Mouse (Mus musculus) hindbrain, embryonic 12.5 days (tissue): ENCODE results near the gene Pbx1. TPM values are rescaled to one million over a fixed set of nuclear protein-coding genes. Genes with fewer than 3 reads are reported as not detected.

ENCODE experiments used
- ATAC-seq: fragments of 200-750 bp; cut with Nextera tagmentation; 2 replicates; pipeline ENCODE4 v1.8.0; 2017; ENCODE audit warnings: moderate TSS enrichment; ENCODE audit not compliant: low FRiP score
- H3K27ac ChIP-seq: fragments of 300-500 bp; sonication (generic); 2 replicates; pipeline ENCODE4 v1.5.1; 2016; ENCODE audit warnings: mild to moderate bottlenecking
- H3K27me3 ChIP-seq: fragments of 300-500 bp; sonication (generic); 2 replicates; pipeline ENCODE4 v1.6.1; 2016; ENCODE audit warnings: mild to moderate bottlenecking
- H3K36me3 ChIP-seq: fragments of 300-500 bp; sonication (generic); 2 replicates; pipeline ENCODE4 v1.6.1; 2016; ENCODE audit warnings: mild to moderate bottlenecking
- H3K4me1 ChIP-seq: fragments of 300-500 bp; sonication (generic); 2 replicates; pipeline ENCODE4 v1.6.1; 2016
- H3K4me2 ChIP-seq: fragments of 300-500 bp; sonication (generic); replicated peaks from 2 replicates; pipeline ENCODE4 v1.6.1; 2016; ENCODE audit warnings: mild to moderate bottlenecking
- H3K4me3 ChIP-seq: fragments of 300-500 bp; sonication (generic); 2 replicates; pipeline ENCODE4 v1.5.1; 2016; ENCODE audit warnings: mild to moderate bottlenecking
- H3K9ac ChIP-seq: fragments of 300-500 bp; sonication (generic); 2 replicates; pipeline ENCODE4 v1.6.1; 2016; ENCODE audit warnings: mild to moderate bottlenecking, moderate library complexity
- H3K9me3 ChIP-seq: fragments of 300-500 bp; sonication (generic); replicated peaks from 2 replicates; pipeline ENCODE4 v1.6.1; 2016; ENCODE audit warnings: mild to moderate bottlenecking
- WGBS: fragments of 180-500 bp; shearing (Covaris S2); methylation state at CpG from one replicate; pipeline ENCODE4 v1.1.7; 2016; 5-methylcytosine and 5-hydroxymethylcytosine counted together
- polyA plus RNA-seq: library from polyadenylated mRNA; unstranded; fragments of >200 nt; fragmentation: Nextera tagmentation; extraction: Ambion mirVana; gene quantifications from 2 replicates; pipeline ENCODE4 v1.2.1, GENCODE M21; 2016

The Pbx1 gene
- polyA plus RNA-seq, 1 experiment from 2014 or later, result 56.3 TPM

DNA sequence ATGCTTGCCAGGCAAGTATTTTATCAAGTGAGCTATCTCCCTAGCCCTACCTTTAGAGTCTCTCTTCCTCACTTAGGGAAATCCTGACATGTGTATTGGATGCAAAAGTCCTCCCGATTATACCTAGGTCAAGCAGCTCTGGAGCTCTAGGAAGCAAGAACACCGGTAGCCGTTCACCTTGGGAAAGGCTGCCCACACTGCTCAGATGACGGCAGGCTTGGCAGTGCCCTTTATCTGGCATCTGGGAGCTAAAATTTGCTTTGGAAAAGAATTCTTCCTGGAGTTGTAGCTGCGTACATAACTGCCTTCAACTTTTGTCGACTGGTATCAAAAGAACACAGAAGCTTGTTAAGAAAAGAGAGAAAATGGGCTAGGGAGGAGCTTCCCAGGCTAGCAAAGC, 37.5 kb downstream of the Pbx1 start:
- no peak overlapping the region for H3K4me3 ChIP-seq
- H3K27me3 ChIP-seq, result no peaks in the 10 kb centered on the region
- no peak for ATAC-seq
- H3K9ac ChIP-seq, result no peak overlapping the region
- H3K36me3 ChIP-seq, result peaks cover 5% of the 10 kb centered on the region; the same call in 1 of the 2 replicates
- no peaks in the 10 kb centered on the region for H3K9me3 ChIP-seq
- H3K4me2 ChIP-seq, result no peak overlapping the region
- H3K27ac ChIP-seq, result no peak overlapping the region
- WGBS, result 81% methylated on average over 6 of the region's 6 CpGs
- H3K4me1 ChIP-seq, result peaks cover 26% of the 10 kb centered on the region

DNA sequence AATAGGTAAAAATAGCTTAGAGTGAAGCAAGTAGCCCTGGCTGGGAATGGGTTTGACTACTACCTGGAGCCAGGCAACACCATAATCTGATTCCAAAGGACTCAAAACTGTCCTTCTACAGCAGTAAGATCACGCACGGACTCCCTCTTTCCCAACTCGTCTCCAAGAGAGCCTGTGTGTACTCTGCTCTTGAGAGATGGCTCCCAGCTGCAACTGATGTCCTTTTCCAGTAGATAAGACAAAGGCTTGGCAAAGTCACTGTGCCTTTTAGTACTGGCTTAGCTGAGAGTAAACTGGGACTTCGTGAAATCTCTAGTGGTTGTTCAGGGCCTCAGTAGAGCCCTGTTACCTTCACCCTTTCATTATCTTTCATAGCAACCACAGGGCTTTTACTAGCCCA, 38.6 kb downstream of the Pbx1 start:
- no peak overlapping the region for H3K9ac ChIP-seq
- H3K36me3 ChIP-seq, result peaks cover 8% of the 10 kb centered on the region; the same call in 1 of the 2 replicates
- no peaks in the 10 kb centered on the region for H3K27me3 ChIP-seq
- no peak overlapping the region for H3K4me2 ChIP-seq
- peaks cover 26% of the 10 kb centered on the region for H3K4me1 ChIP-seq
- WGBS, result 67% methylated on average over 4 of the region's 4 CpGs
- ATAC-seq, result no peak
- H3K4me3 ChIP-seq, result no peak overlapping the region
- H3K27ac ChIP-seq, result no peak overlapping the region
- H3K9me3 ChIP-seq, result no peaks in the 10 kb centered on the region

DNA sequence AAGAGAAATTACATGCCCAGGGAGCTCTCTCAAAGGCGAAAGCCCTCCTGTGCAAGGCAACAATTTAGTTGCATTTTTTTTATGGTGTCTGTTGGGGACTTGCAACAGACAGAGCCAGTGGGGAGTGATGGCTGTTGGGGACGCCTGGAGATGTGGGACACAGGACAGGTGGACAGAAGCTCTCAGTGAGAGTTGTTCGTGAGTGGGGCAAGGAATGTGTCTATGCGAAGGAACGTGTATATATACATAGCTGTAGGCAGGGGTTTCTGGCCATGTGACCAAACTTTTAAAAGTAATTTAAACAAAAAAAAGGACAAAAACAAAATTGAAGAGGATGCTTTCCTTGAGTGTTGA, 39.6 kb downstream of the Pbx1 start:
- Histone ChIP-seq H3K9ac (no peak overlapping the region), H3K4me1 (peaks cover 26% of the 10 kb centered on the region), H3K27ac (no peak overlapping the region), H3K36me3 (peaks cover 8% of the 10 kb centered on the region; the same call in 1 of the 2 replicates), H3K27me3 (no peaks in the 10 kb centered on the region), H3K9me3 (no peaks in the 10 kb centered on the region), H3K4me3 (no peak overlapping the region), H3K4me2 (peak overlapping the region; percentile 22; the same call in 1 of the 2 replicates)
- no peak for ATAC-seq
- 44% methylated on average over 5 of the region's 5 CpGs for WGBS

DNA sequence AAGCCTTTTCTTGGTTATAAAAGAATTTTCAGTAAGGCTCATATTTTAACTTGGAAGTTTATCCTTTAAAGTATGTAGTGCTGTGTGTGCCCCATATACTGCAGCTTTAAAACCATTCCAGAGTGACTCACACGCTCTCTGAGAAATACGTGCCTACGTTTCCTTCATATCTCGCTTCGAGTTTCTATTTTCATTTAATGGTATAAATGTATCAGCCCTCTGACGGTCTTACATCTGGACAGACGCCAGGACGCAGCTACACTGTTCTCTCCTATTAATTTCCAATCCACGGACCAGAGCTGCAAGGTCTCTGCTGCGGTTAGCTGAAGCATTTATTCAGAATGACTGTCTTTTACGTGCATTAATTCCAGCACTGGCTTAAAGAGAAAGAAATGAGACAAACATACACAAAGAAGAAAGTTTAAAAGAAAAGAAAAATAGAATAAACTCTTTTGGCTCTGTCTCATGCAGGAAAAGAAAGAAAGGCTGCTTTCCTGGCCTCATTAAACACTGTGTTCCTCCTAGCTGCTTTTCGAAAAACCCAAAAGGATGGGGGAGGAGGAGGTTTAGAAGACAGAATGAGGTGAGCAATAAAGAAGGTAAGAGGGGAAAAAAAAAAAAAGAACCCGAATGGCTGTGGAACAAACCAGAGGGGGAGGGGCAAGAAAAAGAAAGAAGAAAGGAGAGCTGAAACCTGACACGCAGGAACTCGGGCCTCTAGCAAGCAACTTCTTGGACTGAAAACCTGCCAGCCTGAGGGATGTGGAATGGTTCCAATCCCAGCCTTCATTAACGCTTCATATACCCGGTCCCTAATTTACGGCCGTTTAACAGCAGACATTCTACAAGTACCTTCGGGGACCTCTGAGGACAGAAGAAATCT, 40.2 kb downstream of the Pbx1 start:
- no peak for ATAC-seq

DNA sequence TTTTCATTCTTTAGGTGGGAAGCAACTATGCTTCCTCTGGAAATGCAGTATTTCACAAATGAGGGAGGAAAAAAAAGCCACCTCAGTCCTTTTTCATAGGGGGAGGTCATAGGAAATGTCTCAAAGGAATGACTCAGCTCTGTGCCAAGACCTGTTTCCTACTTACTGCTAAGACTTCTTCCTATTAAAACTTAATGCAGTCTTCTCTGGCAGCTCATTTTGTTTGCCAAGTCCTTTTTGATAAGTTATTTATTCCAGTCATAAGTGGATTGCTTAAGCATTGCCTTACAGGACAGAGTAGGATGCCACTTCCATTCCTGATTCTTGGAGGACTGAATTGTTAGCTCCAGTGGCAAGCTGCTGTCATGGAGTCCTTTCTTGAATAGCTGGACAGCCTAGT, 41.3 kb downstream of the Pbx1 start:
- Histone ChIP-seq H3K9ac (no peak overlapping the region), H3K4me2 (no peak overlapping the region), H3K27ac (no peak overlapping the region), H3K36me3 (peaks cover 8% of the 10 kb centered on the region; the same call in 1 of the 2 replicates), H3K4me1 (peaks cover 41% of the 10 kb centered on the region), H3K27me3 (no peaks in the 10 kb centered on the region), H3K4me3 (no peak overlapping the region), H3K9me3 (no peaks in the 10 kb centered on the region)
- no peak for ATAC-seq

More for the DNA sequence above, 40.2 kb downstream of the Pbx1 start:
- Histone ChIP-seq H3K4me3 (no peak overlapping the region), H3K27ac (peak overlapping the region; percentile 45; the same call in 1 of the 2 replicates), H3K9me3 (no peaks in the 10 kb centered on the region), H3K36me3 (peaks cover 8% of the 10 kb centered on the region; the same call in 1 of the 2 replicates), H3K4me1 (peaks cover 31% of the 10 kb centered on the region), H3K4me2 (peak overlapping the region; percentile 22; the same call in 1 of the 2 replicates), H3K27me3 (no peaks in the 10 kb centered on the region), H3K9ac (no peak overlapping the region)
- 34% methylated on average over 20 of the region's 20 CpGs for WGBS

DNA sequence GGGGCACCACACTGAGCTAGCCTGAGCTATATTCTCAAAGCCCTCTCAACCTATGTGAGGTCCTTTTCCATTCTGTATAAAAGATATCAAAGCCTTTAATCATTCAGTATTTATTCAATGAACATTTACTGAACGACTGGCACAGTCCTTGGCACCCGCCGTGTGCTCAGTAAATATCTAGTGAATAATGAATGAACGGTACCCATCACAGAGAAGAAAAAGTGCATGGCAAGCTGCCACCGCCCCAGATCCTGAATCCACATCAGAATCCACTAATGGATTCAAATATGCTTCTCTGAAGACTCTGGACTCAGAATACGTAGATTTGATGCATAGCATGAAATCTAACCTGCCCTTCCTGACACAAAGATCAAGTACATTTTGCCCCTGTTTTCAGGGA, 45.9 kb downstream of the Pbx1 start:
- no peak overlapping the region for H3K27ac ChIP-seq
- 76% methylated on average over 6 of the region's 6 CpGs for WGBS
- H3K9ac ChIP-seq, result no peak overlapping the region
- H3K4me3 ChIP-seq, result no peak overlapping the region
- ATAC-seq, result no peak
- H3K27me3 ChIP-seq, result no peaks in the 10 kb centered on the region
- H3K4me1 ChIP-seq, result peaks cover 61% of the 10 kb centered on the region
- H3K9me3 ChIP-seq, result no peaks in the 10 kb centered on the region
- peaks cover 10% of the 10 kb centered on the region; the same call in 1 of the 2 replicates for H3K36me3 ChIP-seq
- H3K4me2 ChIP-seq, result no peak overlapping the region

DNA sequence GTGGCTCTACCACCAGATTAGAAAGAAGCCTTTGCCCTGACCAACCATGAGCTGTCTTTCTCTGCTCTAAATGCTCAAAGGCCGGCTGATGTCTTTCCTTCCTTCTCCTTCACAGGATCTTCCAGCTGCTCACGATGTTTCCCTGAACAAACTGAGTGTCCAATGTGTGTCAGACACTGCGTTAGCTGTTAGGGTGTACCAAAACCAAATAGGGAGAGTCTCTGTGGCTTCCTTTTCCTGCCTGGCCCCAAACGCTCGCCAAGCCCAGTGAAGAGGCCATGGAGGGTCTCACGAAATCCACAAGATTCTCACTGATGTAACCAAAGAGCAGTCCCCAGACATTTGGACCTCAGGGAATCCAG, 47.5 kb downstream of the Pbx1 start:
- ATAC-seq, result no peak
- H3K27ac ChIP-seq, result peak overlapping the region; percentile 79
- no peak overlapping the region for H3K9ac ChIP-seq
- H3K4me1 ChIP-seq, result peaks cover 74% of the 10 kb centered on the region
- no peaks in the 10 kb centered on the region for H3K27me3 ChIP-seq
- WGBS, result 21% methylated on average over 6 of the region's 6 CpGs
- H3K9me3 ChIP-seq, result no peaks in the 10 kb centered on the region
- 0 out of 2 replicates have a peak, but pooled peaks cover 5% of the 10 kb centered on the region for H3K36me3 ChIP-seq
- H3K4me2 ChIP-seq, result no peak overlapping the region
- H3K4me3 ChIP-seq, result no peak overlapping the region

DNA sequence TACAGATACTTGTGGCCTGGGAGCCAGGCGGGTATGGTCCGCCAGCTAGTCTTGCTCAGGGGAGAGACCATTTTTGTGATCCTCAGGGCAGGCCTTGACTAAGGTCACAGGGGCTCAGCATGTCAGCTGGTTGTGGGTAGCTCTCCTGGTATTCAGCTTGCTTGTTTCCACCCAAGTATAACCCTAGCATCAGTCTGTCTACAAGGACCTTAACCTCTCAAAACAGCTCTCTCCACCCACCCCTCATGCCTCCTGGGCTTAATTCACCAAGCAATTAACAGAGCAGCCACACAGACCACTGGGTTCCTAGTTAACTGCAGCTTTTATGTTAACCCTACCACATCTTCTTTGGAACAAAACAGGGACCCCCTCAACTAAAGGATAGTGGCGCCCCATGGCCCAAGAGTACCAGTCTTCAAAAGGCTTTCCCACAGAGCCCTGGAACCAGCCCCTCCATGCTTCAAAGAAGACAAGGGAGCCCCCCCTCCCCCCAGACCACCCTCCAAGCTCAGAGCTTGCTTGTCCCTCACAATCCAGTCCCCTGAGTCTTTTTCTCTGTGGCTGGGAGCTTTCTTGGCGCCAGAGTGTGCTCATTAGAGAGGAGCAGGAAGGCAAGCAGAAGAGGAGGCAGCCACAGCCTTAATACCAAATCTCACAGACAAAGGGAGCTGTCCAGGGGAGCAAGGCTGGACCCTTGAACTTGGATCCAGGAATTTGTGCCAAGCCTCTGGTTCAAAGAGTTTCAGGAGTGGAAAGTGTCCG, 48.1 kb downstream of the Pbx1 start:
- Histone ChIP-seq H3K4me1 (peaks cover 80% of the 10 kb centered on the region), H3K4me3 (no peak overlapping the region)
- 13% methylated on average over 5 of the region's 5 CpGs for WGBS

DNA sequence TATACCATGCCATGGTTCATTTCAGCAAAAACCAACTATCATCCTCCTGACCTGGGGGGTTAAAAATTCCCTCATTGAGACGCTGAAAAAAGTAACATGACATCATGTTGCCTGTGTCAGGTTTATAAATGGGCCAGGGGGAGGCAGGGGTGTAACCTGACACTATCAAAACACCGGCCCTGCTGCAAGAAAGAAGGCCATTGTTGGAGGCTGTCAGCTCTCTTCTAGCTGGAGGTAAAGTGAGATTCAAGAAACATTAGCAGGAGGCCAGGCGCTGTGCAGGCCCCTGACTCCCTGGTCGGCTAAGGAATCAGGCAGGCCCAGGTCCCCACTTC, 49.3 kb downstream of the Pbx1 start:
- Histone ChIP-seq H3K27ac (peak overlapping the region; percentile 70), H3K9ac (no peak overlapping the region), H3K27me3 (no peaks in the 10 kb centered on the region), H3K4me3 (no peak overlapping the region), H3K9me3 (no peaks in the 10 kb centered on the region), H3K36me3 (0 out of 2 replicates have a peak, but pooled peaks cover 2% of the 10 kb centered on the region), H3K4me1 (peaks cover 86% of the 10 kb centered on the region), H3K4me2 (no peak overlapping the region)
- under 1% methylated on average over 4 of the region's 4 CpGs for WGBS
- no peak for ATAC-seq

More for the DNA sequence above, 48.1 kb downstream of the Pbx1 start:
- 0 out of 2 replicates have a peak, but pooled peaks cover 2% of the 10 kb centered on the region for H3K36me3 ChIP-seq
- H3K27me3 ChIP-seq, result no peaks in the 10 kb centered on the region
- ATAC-seq, result peak; percentile 22; the same call in 1 of the 2 replicates
- H3K9ac ChIP-seq, result no peak overlapping the region
- H3K27ac ChIP-seq, result peak overlapping the region; percentile 79
- no peak overlapping the region; the same call in 1 of the 2 replicates for H3K4me2 ChIP-seq
- no peaks in the 10 kb centered on the region for H3K9me3 ChIP-seq

DNA sequence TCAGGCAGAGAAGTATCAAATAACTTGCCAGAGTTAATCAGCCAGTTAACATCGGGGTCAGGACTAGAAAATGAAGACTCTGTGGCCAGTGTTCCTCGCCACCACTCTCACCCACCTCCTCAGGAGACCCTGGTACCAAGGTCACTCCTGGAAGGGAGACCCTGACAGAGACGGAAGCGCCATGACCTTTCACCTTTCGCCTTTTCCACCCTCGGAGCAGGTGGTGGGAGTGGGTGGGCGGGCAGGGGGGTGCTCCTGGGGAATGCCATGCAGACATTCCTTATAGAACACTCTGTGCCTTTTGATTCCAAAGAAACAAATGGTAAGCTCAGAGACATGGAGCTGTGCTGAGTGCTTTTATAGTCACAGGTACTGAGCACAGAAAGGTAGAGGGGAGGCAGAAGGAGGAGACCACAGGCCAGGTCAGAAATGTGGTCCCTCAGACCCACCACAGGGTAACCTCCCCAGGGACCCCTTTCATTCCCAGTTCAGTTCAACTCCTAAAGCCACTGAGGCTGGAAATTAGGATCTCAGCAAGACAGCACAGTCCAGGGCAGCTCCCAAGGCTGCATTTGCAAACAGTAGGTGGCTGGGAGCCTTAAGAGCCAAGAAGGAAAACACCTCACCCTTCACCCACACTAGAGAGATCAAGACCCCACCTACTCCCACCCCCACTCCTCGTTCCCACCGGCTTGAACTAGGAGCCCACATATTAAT, 49.8 kb downstream of the Pbx1 start:
- ATAC-seq, result peak; percentile 32; the same call in 1 of the 2 replicates
- H3K36me3 ChIP-seq, result 0 out of 2 replicates have a peak, but pooled peaks cover 2% of the 10 kb centered on the region
- no peaks in the 10 kb centered on the region for H3K27me3 ChIP-seq
- no peak overlapping the region; the same call in 1 of the 2 replicates for H3K4me2 ChIP-seq
- H3K4me3 ChIP-seq, result no peak overlapping the region
- 21% methylated on average over 9 of the region's 9 CpGs for WGBS
- H3K9me3 ChIP-seq, result no peaks in the 10 kb centered on the region
- H3K4me1 ChIP-seq, result peaks cover 85% of the 10 kb centered on the region
- H3K27ac ChIP-seq, result peak overlapping the region; percentile 70
- no peak overlapping the region for H3K9ac ChIP-seq

DNA sequence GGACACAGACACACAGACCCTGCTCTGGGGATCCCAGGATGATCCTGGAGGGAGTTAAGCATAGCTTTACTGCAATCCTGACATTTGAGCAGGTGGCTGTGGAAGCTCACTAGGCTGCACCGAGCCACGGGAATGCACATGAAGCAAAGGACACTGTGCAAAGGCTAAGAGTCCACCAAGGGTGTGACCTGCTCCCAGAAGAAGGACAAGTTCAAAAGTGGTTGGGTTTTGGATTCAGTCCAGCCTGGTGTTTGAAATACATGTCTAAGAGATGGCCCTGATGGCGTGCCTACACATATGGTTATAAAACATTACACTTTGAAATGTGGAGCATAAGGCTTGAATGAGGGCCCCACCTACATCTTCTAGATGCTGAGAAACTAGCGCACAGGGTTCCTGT, 50.6 kb downstream of the Pbx1 start:
- Histone ChIP-seq H3K4me1 (peaks cover 78% of the 10 kb centered on the region), H3K4me3 (no peak overlapping the region), H3K27ac (no peak overlapping the region), H3K9ac (no peak overlapping the region), H3K36me3 (0 out of 2 replicates have a peak, but pooled peaks cover 2% of the 10 kb centered on the region), H3K9me3 (no peaks in the 10 kb centered on the region), H3K4me2 (no peak overlapping the region), H3K27me3 (no peaks in the 10 kb centered on the region)
- WGBS, result 70% methylated on average over 4 of the region's 4 CpGs
- no peak for ATAC-seq
